Mouse (Mus musculus): ENCODE data around the gene Gpr132.
"Not testable (repeated sequence)": the region's sequence is repeated elsewhere in the genome, so short reads cannot be mapped to it uniquely, and the experiment has no call there.

Gpr132 gene

GRCm38 (mm10) chr12:112853050-112853729 lies 14.8 kb downstream of the Gpr132 start:
- DNase-seq (ENCODE audit: low read depth), result peak; percentile 37

GRCm38 (mm10) chr12:112851116-112851515 lies 16.9 kb downstream of the Gpr132 start:
- DNase-seq (ENCODE audit: low read depth), result peak; percentile 79

GRCm38 (mm10) chr12:112850344-112850743 lies 17.7 kb downstream of the Gpr132 start:
- no peak for DNase-seq (ENCODE audit: low read depth)

- peak; percentile 29 for DNase-seq (ENCODE audit: low read depth)
Measured at GRCm38 (mm10) chr12:112849235-112850022, 18.6 kb downstream of the Gpr132 start.

GRCm38 (mm10) chr12:112847880-112848279 lies 20.1 kb downstream of the Gpr132 start:
- DNase-seq (ENCODE audit: low read depth), result no peak

GRCm38 (mm10) chr12:112843803-112844202 lies 24.2 kb downstream of the Gpr132 start:
- peak; percentile 94 for DNase-seq (ENCODE audit: low read depth)

GRCm38 (mm10) chr12:112842128-112842527 lies 25.9 kb downstream of the Gpr132 start:
- peak; percentile 80 for DNase-seq (ENCODE audit: low read depth)

GRCm38 (mm10) chr12:112841338-112841892 lies 26.6 kb downstream of the Gpr132 start:
- not testable (repeated sequence) for DNase-seq (ENCODE audit: low read depth)

GRCm38 (mm10) chr12:112840209-112841086 lies 27.6 kb downstream of the Gpr132 start:
- DNase-seq (ENCODE audit: low read depth), result no peak

GRCm38 (mm10) chr12:112835046-112835445 lies 33.0 kb downstream of the Gpr132 start:
- no peak for DNase-seq (ENCODE audit: low read depth)

- DNase-seq (ENCODE audit: low read depth), result peak; percentile 69
Measured at GRCm38 (mm10) chr12:112833527-112833926, 34.5 kb downstream of the Gpr132 start.

GRCm38 (mm10) chr12:112832411-112832810 lies 35.6 kb downstream of the Gpr132 start:
- no peak for DNase-seq (ENCODE audit: low read depth)

- no peak for DNase-seq (ENCODE audit: low read depth)
Measured at GRCm38 (mm10) chr12:112830570-112830969, 37.5 kb downstream of the Gpr132 start.

GRCm38 (mm10) chr12:112830141-112830540 lies 37.9 kb downstream of the Gpr132 start:
- DNase-seq (ENCODE audit: low read depth), result no peak

- peak; percentile 100 for DNase-seq (ENCODE audit: low read depth)
Measured at GRCm38 (mm10) chr12:112829244-112829864, 38.7 kb downstream of the Gpr132 start, which contains the start of gene Cdca4. Gene Cdca4 (minus strand): TSS chr12:112829423.

GRCm38 (mm10) chr12:112828501-112829243 lies 39.4 kb downstream of the Gpr132 start:
- DNase-seq (ENCODE audit: low read depth), result no peak

- no peak for DNase-seq (ENCODE audit: low read depth)
Measured at GRCm38 (mm10) chr12:112825901-112826300, 42.1 kb downstream of the Gpr132 start.

- DNase-seq (ENCODE audit: low read depth), result no peak
Measured at GRCm38 (mm10) chr12:112823221-112823620, 44.8 kb downstream of the Gpr132 start.

- no peak for DNase-seq (ENCODE audit: low read depth)
Measured at GRCm38 (mm10) chr12:112822676-112823075, 45.4 kb downstream of the Gpr132 start.

GRCm38 (mm10) chr12:112821974-112822373 lies 46.1 kb downstream of the Gpr132 start:
- no peak for DNase-seq (ENCODE audit: low read depth)

GRCm38 (mm10) chr12:112821216-112821615 lies 46.8 kb downstream of the Gpr132 start:
- DNase-seq (ENCODE audit: low read depth), result no peak
